Mouse (Mus musculus) liver, embryonic 14.5 days (tissue): ENCODE data around the gene Manba. TPM values are rescaled to one million over a fixed set of nuclear protein-coding genes. Genes with fewer than 3 reads are reported as not detected.
"Not testable (repeated sequence)": the region's sequence is repeated elsewhere in the genome, so short reads cannot be mapped to it uniquely, and the experiment has no call there.

Experiments
- ATAC-seq: fragments of 200-750 bp; cut with Nextera tagmentation; 2 replicates; pipeline ENCODE4 v1.8.0; 2017; ENCODE audit warnings: moderate number of reproducible peaks, mild to moderate bottlenecking, moderate library complexity; ENCODE audit not compliant: insufficient read depth
- DNase-seq, 3 experiments: peaks; one replicate each; pipeline ENCODE4 v3.0.0-alpha.2; 2012 to 2013; ENCODE audit warnings: low read depth in 3 of 3, low spot score in 3 of 3
- H3K27ac ChIP-seq: fragments of 300-500 bp; sonication (generic); 2 replicates; pipeline ENCODE4 v1.5.1; 2014; ENCODE audit warnings: moderate library complexity, mild to moderate bottlenecking, control low read depth, inconsistent platforms
- H3K27me3 ChIP-seq: fragments of 300-500 bp; sonication (generic); 2 replicates; pipeline ENCODE4 v1.6.1; 2014; ENCODE audit warnings: mild to moderate bottlenecking, low read length, moderate library complexity; ENCODE audit not compliant: control insufficient read depth, insufficient read depth
- H3K36me3 ChIP-seq: fragments of 300-500 bp; sonication (generic); replicated peaks from 2 replicates; pipeline ENCODE4 v1.6.1; 2014; ENCODE audit warnings: low read depth; ENCODE audit not compliant: control insufficient read depth, insufficient read depth
- H3K4me1 ChIP-seq, 2 experiments: fragments of 200-500 bp in 1 of 2; fragments of 300-500 bp in 1 of 2; sonication (generic) in 1 of 2; replicated peaks; 2 replicates each; pipeline ENCODE4 v1.6.1; 2012 to 2014; ENCODE audit warnings: antibody characterized with exemption in 1 of 2, inconsistent platforms in 1 of 2, low read length in 1 of 2; ENCODE audit not compliant: control insufficient read depth in 2 of 2, insufficient read depth in 2 of 2
- H3K4me2 ChIP-seq: fragments of 300-500 bp; sonication (generic); 2 replicates; pipeline ENCODE4 v1.6.1; 2014; ENCODE audit warnings: low read depth, mild to moderate bottlenecking, control low read depth, moderate library complexity
- H3K4me3 ChIP-seq, 2 experiments: fragments of 200-500 bp in 1 of 2; fragments of 300-500 bp in 1 of 2; sonication (generic) in 1 of 2; 2 replicates each; pipeline ENCODE4 v1.5.1; 2012 to 2014; ENCODE audit warnings: low read depth in 2 of 2, low read length in 2 of 2, mild to moderate bottlenecking in 2 of 2, control low read depth in 1 of 2, inconsistent platforms in 1 of 2, moderate library complexity in 1 of 2; ENCODE audit not compliant: insufficient read depth in 1 of 2
- H3K9ac ChIP-seq: fragments of 300-500 bp; sonication (generic); replicated peaks from 2 replicates; pipeline ENCODE4 v1.6.1; 2014; ENCODE audit warnings: mild to moderate bottlenecking, control low read depth, moderate library complexity
- H3K9me3 ChIP-seq: fragments of 300-500 bp; sonication (generic); 2 replicates; pipeline ENCODE4 v1.6.1; 2016; ENCODE audit warnings: low read length, mixed read lengths; ENCODE audit not compliant: control insufficient read depth
- CTCF ChIP-seq: IDR thresholded peaks from 2 replicates; pipeline ENCODE4 v1.5.1; 2016; ENCODE audit warnings: antibody characterized with exemption, low read depth, control low read depth
- EP300 ChIP-seq: IDR thresholded peaks from 2 replicates; pipeline ENCODE4 v1.6.1; 2016; ENCODE audit warnings: antibody characterized with exemption, low read depth
- WGBS: fragments of 180-500 bp; shearing (Covaris S2); extraction: QIAGEN DNeasy Blood & Tissue Kit; methylation state at CpG from one replicate; pipeline ENCODE4 v1.1.7; 2014; ENCODE audit not compliant: insufficient replicate concordance; 5-methylcytosine and 5-hydroxymethylcytosine counted together
- polyA plus RNA-seq, 2 experiments: library from polyadenylated mRNA; depleted of rRNA in 1 of 2; stranded (reverse) in 1 of 2; unstranded in 1 of 2; fragments of >200 nt; fragmentation: Nextera tagmentation in 1 of 2; extraction: Ambion mirVana in 1 of 2; gene quantifications; 2 replicates each; pipeline versions ENCODE4 v1.2.1 to v1.2.3; 2012 to 2014

Gene Manba
- polyA plus RNA-seq, 2 experiments, result 2.2 to 4.9 TPM

GRCm38 (mm10) chr3:135475025-135475424 lies 10.4 kb upstream of the Manba start:
- ATAC-seq (no peak), DNase-seq (no peak)
- TF ChIP-seq CTCF (no peak), EP300 (no peak)
- H3K27me3 ChIP-seq, result no peaks in the 10 kb centered on the region
- no peak overlapping the region for H3K27ac ChIP-seq
- no peak overlapping the region for H3K9ac ChIP-seq
- H3K4me1 ChIP-seq, result no peaks in the 10 kb centered on the region; a peak in 1 of 4 replicates
- H3K4me3 ChIP-seq, result no peak overlapping the region
- no peak overlapping the region for H3K4me2 ChIP-seq
- no peaks in the 10 kb centered on the region for H3K36me3 ChIP-seq
- whole genome bisulfite sequencing, result 76% methylated on average over 8 of the region's 8 CpGs
- no peaks in the 10 kb centered on the region for H3K9me3 ChIP-seq

GRCm38 (mm10) chr3:135476286-135476685 lies 9.1 kb upstream of the Manba start:
- ATAC-seq (no peak), DNase-seq (no peak)
- no peak for TF ChIP-seq CTCF
- no peak for TF ChIP-seq EP300
- no peaks in the 10 kb centered on the region for H3K27me3 ChIP-seq
- no peaks in the 10 kb centered on the region for H3K36me3 ChIP-seq
- H3K9me3 ChIP-seq, result no peaks in the 10 kb centered on the region
- H3K27ac ChIP-seq, result no peak overlapping the region
- 58% methylated on average over 6 of the region's 6 CpGs for WGBS
- H3K9ac ChIP-seq, result no peak overlapping the region
- no peaks in the 10 kb centered on the region for H3K4me1 ChIP-seq
- no peak overlapping the region for H3K4me3 ChIP-seq
- no peak overlapping the region for H3K4me2 ChIP-seq

- no peaks in the 10 kb centered on the region for H3K36me3 ChIP-seq
- TF ChIP-seq CTCF (no peak), EP300 (no peak)
- H3K9ac ChIP-seq, result no peak overlapping the region
- H3K27ac ChIP-seq, result no peak overlapping the region
- H3K4me3 ChIP-seq, result no peak overlapping the region
- 31% methylated on average over 2 of the region's 2 CpGs for WGBS
- H3K9me3 ChIP-seq, result no peaks in the 10 kb centered on the region
- no peaks in the 10 kb centered on the region for H3K27me3 ChIP-seq
- DNase-seq, result no peak
- ATAC-seq, result no peak
- peaks cover 0 to 2% of the 10 kb centered on the region in 2 experiments; a peak in 1 of 4 replicates for H3K4me1 ChIP-seq
- H3K4me2 ChIP-seq, result no peak overlapping the region
These were observed 8.4 kb upstream of the Manba start for GRCm38 (mm10) chr3:135476977-135477376.

- DNase-seq, H3K27ac ChIP-seq, H3K4me2 ChIP-seq, ATAC-seq, H3K27me3 ChIP-seq, H3K9me3 ChIP-seq, H3K36me3 ChIP-seq, H3K9ac ChIP-seq, H3K4me1 ChIP-seq, H3K4me3 ChIP-seq: not testable (repeated sequence)
- 56% methylated on average over 5 of the region's 5 CpGs for WGBS
These were observed 6.3 kb upstream of the Manba start for GRCm38 (mm10) chr3:135479090-135479489.

- Histone ChIP-seq H3K27ac (no peak overlapping the region), H3K4me3 (no peak overlapping the region), H3K9me3 (no peaks in the 10 kb centered on the region), H3K4me1 (peaks cover 0 to 2% of the 10 kb centered on the region in 2 experiments; a peak in 1 of 4 replicates), H3K9ac (no peak overlapping the region), H3K27me3 (no peaks in the 10 kb centered on the region), H3K4me2 (no peak overlapping the region), H3K36me3 (no peaks in the 10 kb centered on the region)
- TF ChIP-seq CTCF (no peak), EP300 (no peak)
- ATAC-seq (no peak), DNase-seq (no peak)
- 76% methylated on average over 6 of the region's 6 CpGs for WGBS
These were observed 4.6 kb upstream of the Manba start for GRCm38 (mm10) chr3:135480767-135481166.
